Mouse (Mus musculus): ENCODE data around the gene Zbtb49. TPM values are rescaled to one million over a fixed set of nuclear protein-coding genes. Genes with fewer than 3 reads are reported as not detected.

Zbtb49 gene
- total and polyA plus RNA-seq, 2 experiments from 2014 or later, result 4.4 to 6.4 TPM

DNA sequence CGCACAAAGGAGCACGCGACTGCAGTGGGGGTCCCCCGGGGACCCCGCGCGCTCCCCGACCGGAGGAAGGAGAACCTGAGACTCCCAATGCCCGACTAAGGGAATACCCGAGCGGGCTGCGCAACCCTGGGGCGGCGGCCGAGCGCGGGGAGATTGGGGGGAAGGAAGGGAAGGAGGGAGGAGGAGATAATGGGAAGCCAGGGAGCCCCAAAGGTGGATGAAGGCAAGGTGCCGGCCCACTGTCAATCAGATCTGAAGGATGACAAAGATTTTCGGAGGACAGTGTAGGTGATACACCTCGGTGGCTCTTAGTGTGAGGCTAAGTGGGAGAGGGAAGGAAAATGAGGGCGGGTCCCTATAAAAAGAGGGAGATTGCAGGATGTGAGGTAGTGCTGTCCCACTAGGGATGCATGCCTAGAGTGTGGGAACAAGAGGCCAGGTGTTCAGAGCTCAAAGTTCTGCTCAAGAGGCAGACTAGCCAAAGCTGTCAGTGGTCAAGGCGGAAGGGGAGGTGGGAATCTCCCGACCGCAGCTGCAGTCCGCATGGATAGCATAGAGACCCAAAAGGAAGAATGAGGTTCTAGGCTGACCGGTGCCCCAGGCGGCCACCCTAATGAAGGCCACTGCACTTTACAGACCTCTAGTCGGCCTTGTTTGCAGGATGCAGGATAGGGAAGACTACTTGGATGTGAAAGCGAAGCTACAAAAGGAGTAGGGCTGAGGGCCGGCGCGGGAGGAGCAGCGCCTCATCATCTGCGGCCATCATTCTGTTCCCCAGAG, 60.4 kb downstream of the Zbtb49 start, which contains the start of gene Nsg1:
Nsg1 (minus strand) TSS at position 274 of the 780 bp plus-strand sequence.
- Histone ChIP-seq H3K4me2 (ENCODE audit: low read depth, low read length) (peak within 1 kb of the TSS; percentile 95), H3K27me3 (ENCODE audit: control insufficient read depth, insufficient read depth, low read length) (peaks cover 59% of the 10 kb centered on the region), H3K4me1 (ENCODE audit: control insufficient read depth, insufficient read depth) (no peaks in the 10 kb centered on the region), H3K9me3 (replicated peaks; ENCODE audit: control insufficient read depth, low read length) (no peaks in the 10 kb centered on the region), H3K4me3 (ENCODE audit: low read depth, low read length) (peak within 1 kb of the TSS; percentile 61), H3K27ac (ENCODE audit: low read depth) (no peak within 1 kb of the TSS), H3K36me3 (replicated peaks; ENCODE audit: control insufficient read depth, insufficient read depth, low read length) (no peaks in the 10 kb centered on the region), H3K9ac (replicated peaks; ENCODE audit: low read depth, low read length) (peak within 1 kb of the TSS; percentile 46)
- TF ChIP-seq EP300 (IDR thresholded peaks at IDR 0.05; ENCODE audit: low read depth), result no peak
- TF ChIP-seq CTCF (IDR thresholded peaks at IDR 0.05; ENCODE audit: low read depth), result no peak
- no peak for DNase-seq (ENCODE audit: low spot score)
- no peak for ATAC-seq (ENCODE audit: insufficient read depth, low read depth)
- 10% methylated on average over 35 of the region's 35 CpGs for WGBS

DNA sequence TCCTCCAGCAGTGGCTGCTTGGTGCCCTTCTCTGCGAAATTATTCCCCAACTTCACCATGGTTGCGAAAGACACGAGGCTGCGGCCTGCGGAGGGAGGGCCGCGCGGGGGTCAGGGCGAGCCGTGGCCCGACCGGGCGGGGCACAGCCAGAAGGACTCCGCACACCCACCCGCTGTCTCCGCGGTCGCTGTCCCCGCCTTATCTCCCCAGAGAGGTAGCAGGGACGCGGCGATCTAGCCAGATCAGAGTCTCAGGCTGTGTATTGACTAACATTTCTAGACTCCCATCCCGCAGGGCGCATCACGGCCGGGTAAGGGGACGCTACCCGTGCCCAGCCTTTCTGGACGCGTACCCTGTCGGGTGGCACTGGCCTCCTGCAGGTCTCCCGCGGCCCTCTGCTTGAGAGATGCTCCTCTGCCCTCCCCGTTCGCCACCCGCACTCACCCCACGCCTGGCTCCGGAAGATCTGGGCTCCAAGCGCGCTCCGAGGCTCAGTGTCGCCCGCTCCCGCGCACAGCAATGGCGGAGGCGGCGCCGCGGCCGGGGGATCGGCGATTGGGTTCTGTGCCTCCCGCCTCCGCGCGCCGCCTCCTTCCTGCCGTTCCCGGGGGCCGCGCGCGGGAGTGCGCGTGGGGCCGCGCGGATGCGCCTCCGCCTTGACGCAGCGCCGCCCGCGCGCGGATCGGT, 61.2 kb downstream of the Zbtb49 start:
- peak overlapping the region; percentile 61 for H3K4me3 ChIP-seq (ENCODE audit: low read depth, low read length)
- no peaks in the 10 kb centered on the region for H3K36me3 ChIP-seq (replicated peaks; ENCODE audit: control insufficient read depth, insufficient read depth, low read length)
- H3K27ac ChIP-seq (ENCODE audit: low read depth), result no peak overlapping the region
- ATAC-seq (ENCODE audit: insufficient read depth, low read depth) (peak; percentile 70), DNase-seq (ENCODE audit: low spot score) (peak; percentile 36)
- H3K9me3 ChIP-seq (replicated peaks; ENCODE audit: control insufficient read depth, low read length), result no peaks in the 10 kb centered on the region
- TF ChIP-seq EP300 (IDR thresholded peaks at IDR 0.05; ENCODE audit: low read depth), result no peak
- TF ChIP-seq CTCF (IDR thresholded peaks at IDR 0.05; ENCODE audit: low read depth), result no peak
- under 1% methylated on average over 66 of the region's 79 CpGs for WGBS
- H3K4me2 ChIP-seq (ENCODE audit: low read depth, low read length), result peak overlapping the region; percentile 95
- H3K4me1 ChIP-seq (ENCODE audit: control insufficient read depth, insufficient read depth), result no peaks in the 10 kb centered on the region
- H3K27me3 ChIP-seq (ENCODE audit: control insufficient read depth, insufficient read depth, low read length), result peaks cover 59% of the 10 kb centered on the region
- H3K9ac ChIP-seq (replicated peaks; ENCODE audit: low read depth, low read length), result peak overlapping the region; percentile 46

DNA sequence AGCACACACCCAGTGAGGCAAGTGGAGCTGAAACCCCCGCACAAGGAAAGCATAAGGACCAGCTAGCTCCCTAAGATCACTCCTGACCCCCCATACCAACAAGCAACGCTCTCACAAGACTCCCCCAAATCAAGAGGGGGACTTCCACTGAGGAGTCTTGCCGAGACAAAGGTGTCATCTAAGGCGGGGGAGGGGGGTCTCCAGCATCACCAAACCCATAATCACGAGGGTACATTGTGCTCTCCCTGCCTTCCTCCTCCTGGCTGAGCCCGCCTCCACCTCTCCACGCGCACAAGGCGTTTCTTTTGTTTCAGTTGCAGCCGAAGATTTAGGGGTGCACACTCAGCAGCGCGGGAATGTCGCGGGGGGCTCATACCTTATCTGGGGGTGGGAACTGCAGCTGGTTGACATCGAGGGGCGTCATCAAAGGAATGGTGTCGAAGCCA, 61.7 kb downstream of the Zbtb49 start:
- Histone ChIP-seq H3K9me3 (replicated peaks; ENCODE audit: control insufficient read depth, low read length) (no peaks in the 10 kb centered on the region), H3K27ac (ENCODE audit: low read depth) (no peak overlapping the region), H3K36me3 (replicated peaks; ENCODE audit: control insufficient read depth, insufficient read depth, low read length) (no peaks in the 10 kb centered on the region), H3K4me1 (ENCODE audit: control insufficient read depth, insufficient read depth) (no peaks in the 10 kb centered on the region), H3K4me3 (ENCODE audit: low read depth, low read length) (peak overlapping the region; percentile 61), H3K4me2 (ENCODE audit: low read depth, low read length) (peak overlapping the region; percentile 95), H3K9ac (replicated peaks; ENCODE audit: low read depth, low read length) (no peak overlapping the region), H3K27me3 (ENCODE audit: control insufficient read depth, insufficient read depth, low read length) (peaks cover 57% of the 10 kb centered on the region)
- DNase-seq (ENCODE audit: low spot score) (no peak), ATAC-seq (ENCODE audit: insufficient read depth, low read depth) (no peak; the same call in 1 of the 2 replicates)
- WGBS, result 7% methylated on average over 17 of the region's 17 CpGs
- no peak for TF ChIP-seq CTCF (IDR thresholded peaks at IDR 0.05; ENCODE audit: low read depth)
- TF ChIP-seq EP300 (IDR thresholded peaks at IDR 0.05; ENCODE audit: low read depth), result no peak

GRCm38 (mm10) chr5:38157481-38158020, 62.7 kb downstream of the Zbtb49 start:
- 59% methylated on average over 9 of the region's 9 CpGs for WGBS
- no peak overlapping the region for H3K4me2 ChIP-seq (ENCODE audit: low read depth, low read length)

GRCm38 (mm10) chr5:38153636-38154035, 66.6 kb downstream of the Zbtb49 start:
- Histone ChIP-seq H3K27me3 (ENCODE audit: control insufficient read depth, insufficient read depth, low read length) (peaks cover 15% of the 10 kb centered on the region), H3K36me3 (replicated peaks; ENCODE audit: control insufficient read depth, insufficient read depth, low read length) (no peaks in the 10 kb centered on the region), H3K9me3 (replicated peaks; ENCODE audit: control insufficient read depth, low read length) (no peaks in the 10 kb centered on the region), H3K4me3 (ENCODE audit: low read depth, low read length) (no peak overlapping the region), H3K4me1 (ENCODE audit: control insufficient read depth, insufficient read depth) (no peaks in the 10 kb centered on the region), H3K27ac (ENCODE audit: low read depth) (no peak overlapping the region), H3K9ac (replicated peaks; ENCODE audit: low read depth, low read length) (no peak overlapping the region), H3K4me2 (ENCODE audit: low read depth, low read length) (no peak overlapping the region)
- ATAC-seq (ENCODE audit: insufficient read depth, low read depth) (no peak), DNase-seq (ENCODE audit: low spot score) (no peak)
- TF ChIP-seq EP300 (IDR thresholded peaks at IDR 0.05; ENCODE audit: low read depth), result no peak
- WGBS, result 77% methylated on average over 5 of the region's 5 CpGs

More at GRCm38 (mm10) chr5:38157481-38158020, 62.7 kb downstream of the Zbtb49 start:
- Histone ChIP-seq H3K27me3 (ENCODE audit: control insufficient read depth, insufficient read depth, low read length) (peaks cover 52% of the 10 kb centered on the region), H3K27ac (ENCODE audit: low read depth) (no peak overlapping the region), H3K36me3 (replicated peaks; ENCODE audit: control insufficient read depth, insufficient read depth, low read length) (no peaks in the 10 kb centered on the region), H3K4me3 (ENCODE audit: low read depth, low read length) (no peak overlapping the region), H3K9ac (replicated peaks; ENCODE audit: low read depth, low read length) (no peak overlapping the region), H3K4me1 (ENCODE audit: control insufficient read depth, insufficient read depth) (no peaks in the 10 kb centered on the region), H3K9me3 (replicated peaks; ENCODE audit: control insufficient read depth, low read length) (no peaks in the 10 kb centered on the region)
- DNase-seq (ENCODE audit: low spot score) (no peak), ATAC-seq (ENCODE audit: insufficient read depth, low read depth) (no peak)
- TF ChIP-seq CTCF (IDR thresholded peaks at IDR 0.05; ENCODE audit: low read depth) (no peak), EP300 (IDR thresholded peaks at IDR 0.05; ENCODE audit: low read depth) (no peak)

All from heart, postnatal 0 days (tissue).